Mouse (Mus musculus) ES-Bruce4 (cell line): ENCODE measurements at regions not wholly inside any gene's neighbourhood (a gene's known extent, or its start where the extent isn't known, plus 50 kb on each side); places are given as distances from the start of the nearest gene placed in this dataset.

Experiments
- H3K27ac ChIP-seq: 2 replicates; pipeline ENCODE4 v1.5.1; 2012; ENCODE audit warnings: low read length, inconsistent platforms; ENCODE audit not compliant: insufficient read depth
- H3K27me3 ChIP-seq: 2 replicates; pipeline ENCODE4 v1.6.1; 2012; ENCODE audit warnings: mild to moderate bottlenecking, low read length, inconsistent platforms; ENCODE audit not compliant: control insufficient read depth, poor library complexity, insufficient read depth, severe bottlenecking
- H3K36me3 ChIP-seq: 2 replicates; pipeline ENCODE4 v1.6.1; 2012; ENCODE audit warnings: inconsistent platforms, mild to moderate bottlenecking, low read length, moderate library complexity; ENCODE audit not compliant: control insufficient read depth, poor library complexity, insufficient read depth, severe bottlenecking
- H3K4me1 ChIP-seq: one replicate; pipeline ENCODE4 v1.8.1; 2011; ENCODE audit warnings: low read length; ENCODE audit not compliant: control insufficient read depth, insufficient read depth
- H3K4me3 ChIP-seq: 2 replicates; pipeline ENCODE4 v1.5.1; 2011; ENCODE audit warnings: low read depth, mild to moderate bottlenecking, low read length
- H3K9ac ChIP-seq: 2 replicates; pipeline ENCODE4 v1.6.1; 2012; ENCODE audit warnings: low read depth, mild to moderate bottlenecking, inconsistent platforms; ENCODE audit not compliant: poor library complexity, severe bottlenecking
- H3K9me3 ChIP-seq: replicated peaks from 2 replicates; pipeline ENCODE4 v1.6.1; 2012; ENCODE audit warnings: mild to moderate bottlenecking, low read length, inconsistent platforms; ENCODE audit not compliant: control insufficient read depth, poor library complexity, insufficient read depth, severe bottlenecking
- CTCF ChIP-seq: IDR thresholded peaks from one replicate; pipeline ENCODE4 v1.8.1; 2011; ENCODE audit warnings: low read depth, low read length
- EP300 ChIP-seq: IDR thresholded peaks from 2 replicates; pipeline ENCODE4 v1.6.1; 2011; ENCODE audit warnings: low read depth, low read length; ENCODE audit not compliant: insufficient read depth
- POLR2A ChIP-seq: IDR thresholded peaks from one replicate; pipeline ENCODE4 v1.8.1; 2011; ENCODE audit warnings: low read length; ENCODE audit not compliant: insufficient read depth

DNA sequence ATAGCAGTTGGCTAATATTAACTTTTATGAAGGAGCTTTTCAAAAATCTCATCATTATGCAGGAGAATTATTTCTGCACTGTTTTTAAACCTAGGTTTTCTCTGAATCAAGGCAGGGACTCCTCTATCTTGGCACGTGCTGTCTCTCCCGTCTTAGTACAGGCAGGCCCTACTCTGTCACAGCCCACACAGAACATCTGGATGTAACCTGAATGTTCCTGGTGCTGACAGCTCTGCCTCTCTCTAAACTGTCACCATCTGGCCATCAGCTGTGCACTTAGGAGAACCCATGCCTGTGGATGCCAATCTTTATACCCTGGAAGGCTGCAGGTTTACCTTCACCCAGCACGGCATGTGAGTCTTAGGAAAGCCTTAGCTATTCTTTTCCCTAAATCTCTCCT lies 58.0 kb upstream of the Rap2b start:
- Histone ChIP-seq H3K36me3 (no peaks in the 10 kb centered on the region), H3K27me3 (no peaks in the 10 kb centered on the region), H3K4me3 (no peak overlapping the region), H3K4me1 (peaks cover 2% of the 10 kb centered on the region), H3K27ac (no peak overlapping the region), H3K9ac (no peak overlapping the region), H3K9me3 (no peaks in the 10 kb centered on the region)
- TF ChIP-seq EP300 = no peak
- no peak for TF ChIP-seq POLR2A
- no peak for TF ChIP-seq CTCF

DNA sequence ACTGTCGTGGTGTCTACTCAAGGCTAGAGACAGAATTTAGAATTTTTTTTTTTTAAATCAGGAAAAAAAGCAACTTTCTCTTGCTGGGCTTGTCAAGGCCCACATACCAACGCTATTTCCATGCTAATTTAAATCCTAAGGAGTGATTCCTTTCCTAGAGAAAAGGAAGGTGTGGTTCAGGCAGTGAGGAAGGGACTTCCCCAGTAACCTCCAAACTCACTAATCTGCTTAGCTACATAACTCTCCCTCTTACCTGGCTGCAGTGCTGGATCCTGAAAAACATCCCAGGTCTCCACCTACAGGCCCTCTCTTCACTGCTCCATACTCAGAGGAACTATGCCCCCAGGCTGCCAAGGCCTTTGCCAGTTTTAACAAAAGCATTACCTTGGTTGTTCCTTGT lies 55.1 kb upstream of the Rap2b start:
- no peaks in the 10 kb centered on the region for H3K27me3 ChIP-seq
- H3K9me3 ChIP-seq = no peaks in the 10 kb centered on the region
- H3K36me3 ChIP-seq = no peaks in the 10 kb centered on the region
- H3K9ac ChIP-seq = no peak overlapping the region
- TF ChIP-seq CTCF (no peak), POLR2A (no peak), EP300 (no peak)
- no peak overlapping the region for H3K27ac ChIP-seq
- H3K4me1 ChIP-seq = peaks cover 2% of the 10 kb centered on the region
- H3K4me3 ChIP-seq = no peak overlapping the region

DNA sequence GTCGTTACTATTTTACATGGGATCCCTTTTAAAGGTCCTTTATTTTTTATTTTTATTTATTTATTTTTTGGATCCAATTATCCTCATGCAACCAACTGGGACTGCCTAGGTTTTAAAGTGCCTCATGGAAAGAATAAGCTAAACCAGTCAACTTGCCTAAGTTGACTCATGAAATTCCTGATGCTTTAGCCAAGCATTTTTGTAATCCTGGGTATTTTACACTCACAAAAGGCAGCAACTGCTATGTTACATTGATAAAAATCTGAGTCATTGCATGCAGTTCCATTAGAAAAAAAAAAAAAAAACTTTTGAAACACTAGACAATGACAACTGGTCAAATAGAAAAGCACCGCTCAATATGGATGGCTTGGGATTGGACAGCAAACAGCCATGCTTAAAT lies 52.7 kb upstream of the Rap2b start:
- no peak for TF ChIP-seq POLR2A
- Histone ChIP-seq H3K27ac (no peak overlapping the region), H3K9ac (no peak overlapping the region), H3K36me3 (no peaks in the 10 kb centered on the region), H3K9me3 (no peaks in the 10 kb centered on the region), H3K27me3 (no peaks in the 10 kb centered on the region), H3K4me3 (no peak overlapping the region), H3K4me1 (peaks cover 2% of the 10 kb centered on the region)

DNA sequence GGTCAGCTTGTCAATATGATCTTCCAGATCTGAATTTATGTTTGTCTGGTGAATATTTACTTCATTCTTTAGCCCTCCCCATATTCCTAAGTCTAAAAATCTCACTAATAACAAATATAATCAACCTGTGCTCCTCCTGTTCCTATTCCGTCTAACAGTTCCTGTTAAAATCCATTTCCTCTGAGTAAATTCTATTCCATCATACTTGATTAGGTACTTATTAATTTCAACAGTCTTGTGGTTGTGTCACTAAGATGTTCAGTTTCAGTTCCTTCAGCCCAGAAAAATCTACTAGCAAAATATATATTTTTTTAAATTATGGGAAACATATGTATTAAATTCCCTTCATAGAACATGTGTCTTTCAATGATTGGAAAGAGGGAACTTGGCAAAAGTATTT lies 52.2 kb upstream of the Rap2b start:
- Histone ChIP-seq H3K4me1 (peaks cover 2% of the 10 kb centered on the region), H3K27me3 (no peaks in the 10 kb centered on the region), H3K9ac (no peak overlapping the region), H3K4me3 (no peak overlapping the region), H3K36me3 (no peaks in the 10 kb centered on the region), H3K9me3 (no peaks in the 10 kb centered on the region), H3K27ac (no peak overlapping the region)
- no peak for TF ChIP-seq POLR2A
- TF ChIP-seq CTCF = no peak
- TF ChIP-seq EP300 = no peak
